Mouse (Mus musculus) neutrophil, adult 59 days (primary cell): ENCODE measurements around the gene Bcl9. TPM values are rescaled to one million over a fixed set of nuclear protein-coding genes. Genes with fewer than 3 reads are reported as not detected.

Experiments used
- total RNA-seq, 2 experiments: library from RNA; stranded (reverse); gene quantifications; 1 replicate in 1 of 2; 2 replicates in 1 of 2; pipeline ENCODE4 v1.2.4; 2023

Bcl9 gene
- total RNA-seq, result 1 to 10 TPM; 8.3 to 8.4 TPM

GRCm38 (mm10) chr3:97297553-97298432 is at the start of gene Bcl9:
Bcl9 (minus strand) TSS chr3:97297917.

DNA sequence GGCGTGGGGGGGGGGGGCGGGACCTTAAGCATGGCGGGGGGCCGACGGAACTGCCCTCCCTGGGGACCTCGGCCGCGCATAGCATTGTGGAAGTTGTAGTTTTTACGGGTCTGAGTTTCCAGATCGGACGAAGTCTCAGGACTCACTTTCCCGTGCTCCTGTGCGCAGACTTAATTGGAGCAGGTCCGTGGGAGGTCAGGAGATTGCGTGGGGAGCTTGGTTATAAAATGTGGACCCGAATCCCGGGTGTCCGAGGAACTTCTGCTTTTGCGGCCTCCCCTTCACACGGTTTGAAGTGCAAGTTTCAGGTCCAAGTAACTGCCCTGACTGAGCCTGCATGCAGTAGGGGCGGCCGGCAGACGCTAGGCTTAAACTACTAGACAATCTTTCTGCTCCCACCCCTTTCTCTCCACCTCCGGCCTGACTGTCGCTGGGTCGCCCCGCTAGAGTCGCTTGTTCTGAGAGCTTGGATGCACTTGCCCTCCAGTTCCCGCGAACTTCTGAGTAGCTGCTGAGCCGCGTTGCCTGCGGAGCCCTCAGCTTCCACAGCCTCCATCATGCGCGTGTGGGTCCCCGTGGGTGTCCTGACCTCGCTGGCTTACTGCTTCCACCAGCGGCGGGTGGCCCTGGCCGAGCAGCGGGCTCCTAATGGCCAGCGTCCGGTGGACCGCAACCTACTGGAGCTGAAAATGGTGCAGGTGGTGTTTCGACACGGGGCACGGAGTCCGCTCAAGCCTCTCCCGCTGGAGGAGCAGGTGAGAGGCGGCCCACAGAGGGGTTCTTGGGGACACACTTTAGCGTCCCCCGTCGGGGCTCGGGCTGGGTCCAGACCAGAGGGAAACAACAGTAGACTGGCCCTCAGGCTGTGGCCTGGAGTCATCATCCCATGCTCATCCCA is 138.9 kb downstream of the Bcl9 start, which contains the start of gene Acp6:
Acp6 (plus strand) TSS at position 167 of the 898 bp plus-strand sequence.

Other genes starting within 250 kb of the Bcl9 start
- gene Acp6, start 139.1 kb downstream of the Bcl9 start, total RNA-seq, result 10 to 100 TPM; 11.7 to 18.2 TPM
- gene Olfr1402, start 124.1 kb upstream of the Bcl9 start, total RNA-seq, result not detected